Mouse (Mus musculus) bone marrow, adult 2 months (tissue): ENCODE data around the gene Gm10188.

ENCODE experiments used
- CTCF ChIP-seq: fragments of 200-500 bp; IDR thresholded peaks from 2 replicates; pipeline ENCODE4 v1.5.1; 2011; ENCODE audit warnings: low read length, control low read depth; ENCODE audit not compliant: control insufficient read depth, insufficient read depth
- POLR2A ChIP-seq: fragments of 200-500 bp; IDR thresholded peaks from 2 replicates; pipeline ENCODE4 v1.6.1; 2011; ENCODE audit warnings: low read depth, mild to moderate bottlenecking, control low read depth, low read length, borderline replicate concordance; ENCODE audit not compliant: control insufficient read depth

GRCm38 (mm10) chr1:132265936-132266335 lies 36.4 kb upstream of the Gm10188 start:
- TF ChIP-seq CTCF (no peak), POLR2A (no peak)
